Mouse (Mus musculus): ENCODE data around the gene Gm21761. TPM values are rescaled to one million over a fixed set of nuclear protein-coding genes. Genes with fewer than 3 reads are reported as not detected.
"Not testable (repeated sequence)": the region's sequence is repeated elsewhere in the genome, so short reads cannot be mapped to it uniquely, and the experiment has no call there.

The Gm21761 gene
- polyA plus RNA-seq, 1 experiment from 2014 or later: not detected

GRCm38 (mm10) chr13:119898549-119898948, 30.5 kb downstream of the Gm21761 start:
- H3K9me3 ChIP-seq; H3K27me3 ChIP-seq (replicated peaks); H3K4me1 ChIP-seq; ATAC-seq (replicated peaks); H3K4me3 ChIP-seq; H3K9ac ChIP-seq; H3K4me2 ChIP-seq; H3K36me3 ChIP-seq (replicated peaks); H3K27ac ChIP-seq: not testable (repeated sequence)
- WGBS: 55% methylated on average over 5 of the region's 5 CpGs

- not testable (repeated sequence) for H3K27ac ChIP-seq
Observed at GRCm38 (mm10) chr13:119894685-119895084, 34.4 kb downstream of the Gm21761 start, which contains the start of gene Tcstv1. Gene Tcstv1 (minus strand): TSS chr13:119894785.

GRCm38 (mm10) chr13:119886896-119887295, 42.2 kb downstream of the Gm21761 start:
- not testable (repeated sequence) for H3K4me1 ChIP-seq; H3K36me3 ChIP-seq (replicated peaks); H3K27ac ChIP-seq; H3K4me3 ChIP-seq; H3K4me2 ChIP-seq; H3K27me3 ChIP-seq (replicated peaks); ATAC-seq (replicated peaks); H3K9me3 ChIP-seq; H3K9ac ChIP-seq
- WGBS: 25% methylated on average over 4 of the region's 4 CpGs

More at GRCm38 (mm10) chr13:119894685-119895084, 34.4 kb downstream of the Gm21761 start, which contains the start of gene Tcstv1:
- not testable (repeated sequence) for ATAC-seq (replicated peaks); H3K9ac ChIP-seq; H3K4me1 ChIP-seq; H3K9me3 ChIP-seq; H3K36me3 ChIP-seq (replicated peaks); H3K4me3 ChIP-seq; H3K27me3 ChIP-seq (replicated peaks); H3K4me2 ChIP-seq
- 83% methylated on average over 3 of the region's 3 CpGs for WGBS

GRCm38 (mm10) chr13:119864395-119864999, 64.6 kb downstream of the Gm21761 start:
- not testable (repeated sequence) for ATAC-seq (replicated peaks); H3K27me3 ChIP-seq (replicated peaks); H3K4me2 ChIP-seq; H3K4me3 ChIP-seq; H3K9me3 ChIP-seq; H3K9ac ChIP-seq; H3K36me3 ChIP-seq (replicated peaks); H3K27ac ChIP-seq; H3K4me1 ChIP-seq
- WGBS: 79% methylated on average over 6 of the region's 7 CpGs

GRCm38 (mm10) chr13:119862399-119862798, 66.7 kb downstream of the Gm21761 start:
- ATAC-seq (replicated peaks); H3K4me2 ChIP-seq; H3K9me3 ChIP-seq; H3K9ac ChIP-seq; H3K4me3 ChIP-seq; H3K4me1 ChIP-seq; H3K27me3 ChIP-seq (replicated peaks); H3K36me3 ChIP-seq (replicated peaks); H3K27ac ChIP-seq: not testable (repeated sequence)
- no CpG with 5 or more reads among the region's 6 CpGs for WGBS

Other genes starting within 250 kb of the Gm21761 start
- gene Hmgcs1, start 238.9 kb downstream of the Gm21761 start, polyA plus RNA-seq (2015; fragmentation: Nextera tagmentation; extraction: Ambion mirVana): 506 and 523 TPM in 2 replicates
- gene Nim1k, start 173.4 kb downstream of the Gm21761 start, polyA plus RNA-seq (2015; fragmentation: Nextera tagmentation; extraction: Ambion mirVana): 4.5 and 4.7 TPM in 2 replicates
- gene Zfp131, start 138.4 kb downstream of the Gm21761 start, polyA plus RNA-seq (2015; fragmentation: Nextera tagmentation; extraction: Ambion mirVana): 31.0 and 33.3 TPM in 2 replicates
- gene AF067063, start 99.1 kb downstream of the Gm21761 start, polyA plus RNA-seq (2015; fragmentation: Nextera tagmentation; extraction: Ambion mirVana): not detected in 2 replicates
- not detected in 2 replicates for gene D13Ertd608e, start 93.3 kb downstream of the Gm21761 start, polyA plus RNA-seq (2015; fragmentation: Nextera tagmentation; extraction: Ambion mirVana)
- not detected in 2 replicates for gene Tcstv1, start 34.5 kb downstream of the Gm21761 start, polyA plus RNA-seq (2015; fragmentation: Nextera tagmentation; extraction: Ambion mirVana)
- not detected in 2 replicates for gene B020031M17Rik, start 21.5 kb upstream of the Gm21761 start, polyA plus RNA-seq (2015; fragmentation: Nextera tagmentation; extraction: Ambion mirVana)
- not detected in 2 replicates for gene Gm36079, start 97.7 kb upstream of the Gm21761 start, polyA plus RNA-seq (2015; fragmentation: Nextera tagmentation; extraction: Ambion mirVana)
- gene Gm21188, start 122.9 kb upstream of the Gm21761 start, polyA plus RNA-seq (2015; fragmentation: Nextera tagmentation; extraction: Ambion mirVana): not detected in 2 replicates
- not detected in 2 replicates for gene Gm20767, start 211.0 kb upstream of the Gm21761 start, polyA plus RNA-seq (2015; fragmentation: Nextera tagmentation; extraction: Ambion mirVana)
- gene Gm21818, start 243.2 kb upstream of the Gm21761 start, polyA plus RNA-seq (2015; fragmentation: Nextera tagmentation; extraction: Ambion mirVana): not detected in 2 replicates